In genomic region chr11:68623871-68624258, GRCm38 (mm10) we compare ENCODE assay signal across 9 mouse cellular contexts. TPM values are rescaled to one million over a fixed set of nuclear protein-coding genes. Genes with fewer than 3 reads are reported as not detected.
A peak's percentile ranks its signal among the peaks of the same experiment; 100 is the strongest.
DNase-seq lines count a peak whose midpoint lies in the region; ATAC-seq and TF ChIP-seq lines count a peak whose summit lies in the region.
"Had no signal": no experiment of that assay in that cellular context is flagged by ENCODE, and none has a peak within 500 bp of the region (broad histone marks: within the 10 kb centered on the region; RNA-seq: fewer than 3 reads in every experiment).

No protein-coding gene starts in this region.

- H3K27me3 ChIP-seq in heart, embryonic 15.5 days: no peaks in the 10 kb centered on the region
- H3K27me3 ChIP-seq in embryonic facial prominence, embryonic 15.5 days: no peaks in the 10 kb centered on the region
- no peaks in the 10 kb centered on the region for H3K27me3 ChIP-seq in hindbrain, postnatal 0 days (ENCODE audit: insufficient read depth, low read length)
- H3K27me3 ChIP-seq in midbrain, embryonic 16.5 days (ENCODE audit: control insufficient read depth, insufficient read depth, low read depth, low read length): no peaks in the 10 kb centered on the region

- WGBS in heart, embryonic 15.5 days: 6% methylated on average over 5 of the region's 5 CpGs
- WGBS in embryonic facial prominence, embryonic 15.5 days: 8% methylated on average over 5 of the region's 5 CpGs
- WGBS in hindbrain, postnatal 0 days: 9% methylated on average over 5 of the region's 5 CpGs
- WGBS in midbrain, embryonic 16.5 days: 5% methylated on average over 5 of the region's 5 CpGs

- peak overlapping the region; percentile 72 for H3K27ac ChIP-seq in heart, embryonic 15.5 days
- peak overlapping the region; percentile 58 for H3K27ac ChIP-seq in embryonic facial prominence, embryonic 15.5 days (replicated peaks)
- peak overlapping the region; percentile 28; the same call in 1 of the 2 replicates for H3K27ac ChIP-seq in hindbrain, postnatal 0 days
- 0 out of 2 replicates have a peak overlapping the region, but pooled peaks have one; percentile 21 for H3K27ac ChIP-seq in midbrain, embryonic 16.5 days (ENCODE audit: low read length)

- no peaks in the 10 kb centered on the region for H3K36me3 ChIP-seq in heart, embryonic 15.5 days
- no peaks in the 10 kb centered on the region for H3K36me3 ChIP-seq in embryonic facial prominence, embryonic 15.5 days
- no peaks in the 10 kb centered on the region for H3K36me3 ChIP-seq in hindbrain, postnatal 0 days (ENCODE audit: insufficient read depth, low read length)
- no peaks in the 10 kb centered on the region for H3K36me3 ChIP-seq in midbrain, embryonic 16.5 days (ENCODE audit: control insufficient read depth, insufficient read depth, low read length)

- peak overlapping the region; percentile 4 for H3K9ac ChIP-seq in heart, embryonic 15.5 days
- no peak overlapping the region for H3K9ac ChIP-seq in embryonic facial prominence, embryonic 15.5 days
- H3K9ac ChIP-seq in hindbrain, postnatal 0 days (replicated peaks; ENCODE audit: low read length): peak overlapping the region; percentile 31; the same call in 1 of the 2 replicates
- H3K9ac ChIP-seq in midbrain, embryonic 16.5 days (ENCODE audit: low read depth, low read length): peak overlapping the region; percentile 40; the same call in 1 of the 2 replicates

- H3K9me3 ChIP-seq in heart, embryonic 15.5 days (replicated peaks): no peaks in the 10 kb centered on the region
- no peaks in the 10 kb centered on the region for H3K9me3 ChIP-seq in embryonic facial prominence, embryonic 15.5 days (replicated peaks)
- H3K9me3 ChIP-seq in hindbrain, postnatal 0 days (ENCODE audit: low read length): no peaks in the 10 kb centered on the region
- H3K9me3 ChIP-seq in midbrain, embryonic 16.5 days (replicated peaks; ENCODE audit: control insufficient read depth, low read length, poor library complexity, severe bottlenecking): no peaks in the 10 kb centered on the region

- H3K4me2 ChIP-seq in heart, embryonic 15.5 days: peak overlapping the region; percentile 71
- peak overlapping the region; percentile 56 for H3K4me2 ChIP-seq in embryonic facial prominence, embryonic 15.5 days (replicated peaks)
- peak overlapping the region; percentile 50 for H3K4me2 ChIP-seq in hindbrain, postnatal 0 days (ENCODE audit: low read depth, low read length)
- H3K4me2 ChIP-seq in midbrain, embryonic 16.5 days (ENCODE audit: low read length): peak overlapping the region; percentile 61

- DNase-seq in heart, adult 8-10 months (ENCODE audit: low spot score): no peak
- no peak for DNase-seq in hindbrain, postnatal 0 days (ENCODE audit: low spot score)
- no peak for DNase-seq in thymus, postnatal 25 days
- DNase-seq in Muller cell, postnatal 12 days (ENCODE audit: inconsistent ontology term): no peak
- DNase-seq in right cerebral cortex, adult 18-20 months: no peak

- H3K4me3 ChIP-seq in heart, embryonic 15.5 days: peak overlapping the region; percentile 53
- peak overlapping the region; percentile 35 for H3K4me3 ChIP-seq in embryonic facial prominence, embryonic 15.5 days (replicated peaks)
- H3K4me3 ChIP-seq in hindbrain, postnatal 0 days (ENCODE audit: low read length): peak overlapping the region; percentile 18
- peak overlapping the region; percentile 37 for H3K4me3 ChIP-seq in midbrain, embryonic 16.5 days (ENCODE audit: low read depth, low read length)

- ATAC-seq in heart, embryonic 15.5 days (replicated peaks; ENCODE audit: insufficient number of reproducible peaks, insufficient read depth, low FRiP score, low read depth): peak; percentile 19; the same call in 1 of the 2 replicates
- peak; percentile 8; the same call in 1 of the 2 replicates for ATAC-seq in embryonic facial prominence, embryonic 15.5 days (ENCODE audit: insufficient number of reproducible peaks, low FRiP score, low TSS enrichment, low read depth)
- ATAC-seq in hindbrain, postnatal 0 days: peak; percentile 25; the same call in 1 of the 2 replicates
- no peak for ATAC-seq in midbrain, embryonic 16.5 days

- H3K4me1 ChIP-seq in heart, embryonic 15.5 days (replicated peaks): peaks cover 23% of the 10 kb centered on the region
- H3K4me1 ChIP-seq in embryonic facial prominence, embryonic 15.5 days: peaks cover 24% of the 10 kb centered on the region
- peaks cover 5% of the 10 kb centered on the region; the same call in 1 of the 2 replicates for H3K4me1 ChIP-seq in hindbrain, postnatal 0 days (ENCODE audit: insufficient read depth, low read length)
- peaks cover 8% of the 10 kb centered on the region for H3K4me1 ChIP-seq in midbrain, embryonic 16.5 days (ENCODE audit: control insufficient read depth, insufficient read depth, low read length)

- TF ChIP-seq CTCF in hindbrain, postnatal 0 days (IDR thresholded peaks at IDR 0.05; ENCODE audit: low read depth): no peak

RNA-seq across cellular contexts. Expression of gene Ccdc42, which starts 37.0 kb away (rescaled TPM):
- 1.0 and 1.4 TPM in 2 replicates for polyA plus RNA-seq in heart, embryonic 15.5 days (2015; fragmentation: Nextera tagmentation; extraction: Ambion mirVana)
- total RNA-seq in heart, adult 8-10 months (2022): not detected
- polyA plus RNA-seq in embryonic facial prominence, embryonic 15.5 days (2015; fragmentation: Nextera tagmentation; extraction: Ambion mirVana): 0.20 TPM in 1 of 2 replicates, not detected in the other
- 0.25 TPM in 1 of 2 replicates, not detected in the other for total RNA-seq in hindbrain, postnatal 0 days (2014; rRNA removed)
- 0.28 and 0.44 TPM in 2 replicates for polyA plus RNA-seq in hindbrain, postnatal 0 days (2015; fragmentation: Nextera tagmentation; extraction: Ambion mirVana)
- polyA plus RNA-seq in midbrain, embryonic 16.5 days (2015; fragmentation: Nextera tagmentation; extraction: Ambion mirVana): 0.18 and 0.65 TPM in 2 replicates
- total RNA-seq: monocyte, adult 5-6 weeks had no signal

Comparison
In these comparisons a context has a peak if more than half of its experiments do, and no peak if none do; other contexts are left out.
1. H3K27ac ChIP-seq: peak in every context shown above with its lines; median percentile 72 in heart, embryonic 15.5 days; 58 in embryonic facial prominence, embryonic 15.5 days; 28 in hindbrain, postnatal 0 days; 21 in midbrain, embryonic 16.5 days.